Mouse (Mus musculus) E14TG2a.4 (cell line): ENCODE measurements at regions not wholly inside any gene's neighbourhood (a gene's known extent, or its start where the extent isn't known, plus 50 kb on each side); places are given as distances from the start of the nearest gene placed in this dataset.

Source experiments
- H3K27me3 ChIP-seq: 2 replicates; pipeline ENCODE4 v1.6.1; 2014; ENCODE audit warnings: low read length, control low read depth; ENCODE audit not compliant: insufficient read depth
- H3K36me3 ChIP-seq: 2 replicates; pipeline ENCODE4 v1.6.1; 2014; ENCODE audit warnings: low read length, control low read depth; ENCODE audit not compliant: insufficient read depth
- H3K4me1 ChIP-seq: replicated peaks from 2 replicates; pipeline ENCODE4 v1.6.1; 2014; ENCODE audit warnings: low read depth, low read length, control low read depth
- H3K4me3 ChIP-seq: replicated peaks from 2 replicates; pipeline ENCODE4 v1.5.1; 2014; ENCODE audit warnings: mild to moderate bottlenecking, low read length
- H3K9me3 ChIP-seq: 2 replicates; pipeline ENCODE4 v1.6.1; 2014; ENCODE audit warnings: low read length, control low read depth
- CTCF ChIP-seq: conservative IDR thresholded peaks from 2 replicates; pipeline ENCODE4 v1.5.1; 2014; ENCODE audit warnings: low read length
- NANOG ChIP-seq: IDR thresholded peaks from 2 replicates; pipeline ENCODE4 v1.6.1; 2014; ENCODE audit warnings: borderline replicate concordance, low read length, mixed read lengths
- POU5F1 ChIP-seq: IDR thresholded peaks from 2 replicates; pipeline ENCODE4 v1.6.1; 2014; ENCODE audit warnings: low read length, borderline replicate concordance

DNA sequence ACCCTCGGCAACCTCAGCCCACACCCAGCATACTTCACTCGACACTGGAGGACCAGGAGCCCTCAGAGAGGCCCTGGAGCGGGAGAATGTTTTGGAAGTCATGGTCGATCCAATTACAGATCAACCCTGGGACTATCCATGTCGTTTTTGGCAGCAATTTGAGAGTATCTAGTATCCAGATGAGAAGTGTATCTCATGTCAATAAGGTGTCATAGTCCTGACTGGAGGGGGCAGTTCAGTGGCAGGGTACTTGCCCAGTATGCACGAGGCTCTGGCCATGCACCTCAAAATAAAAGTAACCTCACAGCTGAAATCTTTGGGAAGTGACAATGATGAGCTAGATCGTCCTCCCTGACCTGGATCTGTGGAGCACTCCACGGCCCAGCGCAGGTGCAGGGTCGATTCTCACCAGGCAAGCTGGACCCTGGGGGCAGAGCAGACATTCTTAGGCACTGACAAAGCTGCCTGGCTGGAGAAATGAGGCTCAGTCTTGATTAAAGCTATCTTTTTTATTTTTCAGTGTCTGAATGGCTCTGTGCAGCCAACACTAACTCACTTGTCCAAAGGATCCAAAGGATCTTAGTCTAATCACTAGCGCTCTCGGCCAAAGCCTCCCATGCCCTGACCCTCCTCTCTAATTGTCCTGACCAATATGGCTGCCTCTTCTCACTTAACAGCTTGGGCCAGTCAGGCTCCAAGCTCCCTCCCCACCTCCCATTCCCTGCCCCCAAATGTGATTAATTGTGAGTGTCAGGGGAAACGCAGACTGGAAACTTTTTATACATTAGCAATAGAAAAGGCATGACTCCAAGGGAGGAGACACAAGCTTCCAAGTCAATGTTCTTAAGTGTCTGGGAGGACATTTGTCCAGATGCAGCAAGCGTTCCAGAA, 146.0 kb downstream of the Mtx3 start:
- Histone ChIP-seq H3K4me3 (no peak overlapping the region), H3K36me3 (no peaks in the 10 kb centered on the region), H3K4me1 (peaks cover 13% of the 10 kb centered on the region), H3K9me3 (no peaks in the 10 kb centered on the region), H3K27me3 (peaks cover 11% of the 10 kb centered on the region)
- TF ChIP-seq POU5F1 (no peak), NANOG (no peak), CTCF (no peak)
